Mouse (Mus musculus) small intestine, adult 2 months (tissue): Measurements from ENCODE around the gene Camkv. TPM values are rescaled to one million over a fixed set of nuclear protein-coding genes. Genes with fewer than 3 reads are reported as not detected.
A peak's percentile ranks its signal among the peaks of the same experiment; 100 is the strongest.

Source experiments
- H3K27ac ChIP-seq: fragments of 200-500 bp; 2 replicates; pipeline ENCODE4 v1.5.1; 2012; ENCODE audit warnings: low read depth, low read length, control low read depth, inconsistent platforms; ENCODE audit not compliant: insufficient read depth
- H3K27me3 ChIP-seq: fragments of 200-500 bp; 2 replicates; pipeline ENCODE4 v1.6.1; 2012; ENCODE audit warnings: mild to moderate bottlenecking, moderate library complexity, low read length, inconsistent platforms; ENCODE audit not compliant: control insufficient read depth, insufficient read depth
- H3K36me3 ChIP-seq: fragments of 200-500 bp; 2 replicates; pipeline ENCODE4 v1.6.1; 2012; ENCODE audit warnings: mild to moderate bottlenecking, low read length, control low read depth, inconsistent platforms; ENCODE audit not compliant: control insufficient read depth, insufficient read depth
- H3K4me1 ChIP-seq: fragments of 200-500 bp; 2 replicates; pipeline ENCODE4 v1.6.1; 2012; ENCODE audit warnings: low read length, inconsistent platforms, mixed read lengths; ENCODE audit not compliant: control insufficient read depth, insufficient read depth, insufficient read length
- H3K4me3 ChIP-seq: fragments of 200-500 bp; 2 replicates; pipeline ENCODE4 v1.5.1; 2012; ENCODE audit warnings: low read depth, mild to moderate bottlenecking, control low read depth, inconsistent platforms, low read length, moderate library complexity
- CTCF ChIP-seq: fragments of 200-500 bp; IDR thresholded peaks from 2 replicates; pipeline ENCODE4 v1.5.1; 2012; ENCODE audit warnings: low read depth, mild to moderate bottlenecking, control low read depth, inconsistent platforms, low read length, moderate library complexity, mixed read lengths; ENCODE audit not compliant: insufficient replicate concordance, insufficient read length; ENCODE audit errors: extremely low read depth
- POLR2A ChIP-seq: fragments of 200-500 bp; IDR thresholded peaks from 2 replicates; pipeline ENCODE4 v1.6.1; 2012; ENCODE audit warnings: low read depth, mild to moderate bottlenecking, control low read depth, inconsistent platforms, low read length, moderate library complexity
- WGBS: fragments of 180-500 bp; shearing (Covaris S2); methylation state at CpG from one replicate; pipeline ENCODE4 v1.1.7; 2018; 5-methylcytosine and 5-hydroxymethylcytosine counted together
- polyA plus RNA-seq: library from polyadenylated mRNA; depleted of rRNA; stranded (reverse); fragments of >200 nt; gene quantifications from 2 replicates; pipeline ENCODE4 v1.2.3, GENCODE M21; 2012

The Camkv gene
- polyA plus RNA-seq, 1 experiment: 0.35 TPM

GRCm38 (mm10) chr9:107984052-107984753 is 48.7 kb downstream of the Camkv start:
- Histone ChIP-seq H3K4me3 (peak overlapping the region; percentile 66), H3K36me3 (peaks cover 34% of the 10 kb centered on the region), H3K4me1 (peaks cover 18% of the 10 kb centered on the region), H3K27ac (peak overlapping the region; percentile 46), H3K27me3 (no peaks in the 10 kb centered on the region)
- no peak for TF ChIP-seq CTCF
- TF ChIP-seq POLR2A: no peak
- 77% methylated on average over 19 of the region's 19 CpGs for WGBS

DNA sequence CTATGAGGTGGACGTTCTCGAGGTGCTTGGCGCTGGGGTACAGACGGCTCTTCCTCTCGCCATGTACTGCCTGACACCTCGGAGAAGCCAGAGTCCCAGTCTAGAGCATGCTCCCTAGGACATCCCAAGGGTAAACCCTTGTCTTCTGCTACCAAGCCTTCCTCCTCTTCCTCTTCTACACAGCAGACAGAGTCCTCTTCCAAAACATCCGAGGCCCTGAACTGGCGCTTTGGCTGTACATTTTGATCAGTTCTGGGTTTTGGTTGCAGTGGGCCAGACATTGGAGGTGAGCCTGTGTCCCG is 49.2 kb downstream of the Camkv start:
- TF ChIP-seq POLR2A (no peak), CTCF (no peak)
- WGBS: 75% methylated on average over 9 of the region's 9 CpGs
- peaks cover 18% of the 10 kb centered on the region for H3K4me1 ChIP-seq

GRCm38 (mm10) chr9:107985131-107986119 is 50.0 kb downstream of the Camkv start, which contains the start of gene Inka1:
Gene Inka1 (minus strand): TSS chr9:107985879.
- 0 out of 2 replicates have a peak, but pooled peaks have one; percentile 40 for TF ChIP-seq POLR2A
- TF ChIP-seq CTCF: no peak
- H3K27me3 ChIP-seq: no peaks in the 10 kb centered on the region
- 0 out of 2 replicates have a peak within 1 kb of the TSS, but pooled peaks have one; percentile 4 for H3K27ac ChIP-seq
- H3K4me1 ChIP-seq: peaks cover 18% of the 10 kb centered on the region
- WGBS: 3% methylated on average over 58 of the region's 58 CpGs
- H3K36me3 ChIP-seq: peaks cover 23% of the 10 kb centered on the region
- peak within 1 kb of the TSS; percentile 66 for H3K4me3 ChIP-seq

More for the DNA sequence above, 49.2 kb downstream of the Camkv start:
- H3K36me3 ChIP-seq: peaks cover 29% of the 10 kb centered on the region
- H3K27me3 ChIP-seq: no peaks in the 10 kb centered on the region
- H3K4me3 ChIP-seq: peak overlapping the region; percentile 66
- H3K27ac ChIP-seq: no peak overlapping the region

- WGBS: 2% methylated on average over 18 of the region's 18 CpGs
- H3K4me1 ChIP-seq: peaks cover 17% of the 10 kb centered on the region
- H3K4me3 ChIP-seq: peak overlapping the region; percentile 66
- H3K27me3 ChIP-seq: no peaks in the 10 kb centered on the region
- H3K27ac ChIP-seq: no peak overlapping the region
- peaks cover 16% of the 10 kb centered on the region for H3K36me3 ChIP-seq
- TF ChIP-seq CTCF (peak; percentile 87), POLR2A (no peak)
Observed at GRCm38 (mm10) chr9:107986376-107986775, 50.9 kb downstream of the Camkv start.

DNA sequence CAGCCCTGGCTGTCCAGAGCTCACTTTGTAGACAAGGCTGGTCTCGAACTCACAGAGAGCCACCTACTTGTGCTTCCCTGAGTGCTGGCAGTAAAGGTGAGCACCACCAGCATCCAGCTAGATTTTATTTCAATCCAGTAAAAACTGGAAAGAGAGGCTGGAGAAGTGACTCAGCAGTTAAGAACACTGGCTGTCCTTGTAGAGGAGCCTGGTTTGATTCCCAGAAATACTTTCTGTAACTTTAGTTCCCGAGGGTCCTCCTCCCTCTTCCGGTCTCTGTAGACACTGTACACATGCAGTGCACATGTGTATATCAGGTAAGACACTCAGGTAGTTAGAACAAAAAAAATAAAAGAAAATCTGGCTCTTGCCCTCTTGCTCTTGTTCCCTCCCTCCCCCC is 52.5 kb downstream of the Camkv start:
- 68% methylated on average over 3 of the region's 3 CpGs for WGBS
- peaks cover 10% of the 10 kb centered on the region for H3K36me3 ChIP-seq
- TF ChIP-seq POLR2A (no peak), CTCF (no peak)

GRCm38 (mm10) chr9:107992197-107992596 is 56.7 kb downstream of the Camkv start, which contains the start of gene Cdhr4:
Gene Cdhr4 (plus strand): TSS chr9:107992497.
- Histone ChIP-seq H3K27me3 (no peaks in the 10 kb centered on the region), H3K4me3 (no peak within 1 kb of the TSS), H3K36me3 (no peaks in the 10 kb centered on the region), H3K4me1 (no peaks in the 10 kb centered on the region), H3K27ac (no peak within 1 kb of the TSS)
- 80% methylated on average over 2 of the region's 2 CpGs for WGBS
- TF ChIP-seq POLR2A (no peak), CTCF (no peak)

More for the DNA sequence above, 52.5 kb downstream of the Camkv start:
- H3K27ac ChIP-seq: no peak overlapping the region
- no peak overlapping the region for H3K4me3 ChIP-seq
- H3K27me3 ChIP-seq: no peaks in the 10 kb centered on the region
- peaks cover 13% of the 10 kb centered on the region for H3K4me1 ChIP-seq

- H3K27me3 ChIP-seq: no peaks in the 10 kb centered on the region
- H3K36me3 ChIP-seq: no peaks in the 10 kb centered on the region
- no peaks in the 10 kb centered on the region for H3K4me1 ChIP-seq
- no peak overlapping the region for H3K4me3 ChIP-seq
- WGBS: 94% methylated on average over 11 of the region's 11 CpGs
- no peak overlapping the region for H3K27ac ChIP-seq
- no peak for TF ChIP-seq CTCF
- TF ChIP-seq POLR2A: no peak
Observed at GRCm38 (mm10) chr9:107993013-107993412, 57.5 kb downstream of the Camkv start.
